Mouse (Mus musculus) embryonic facial prominence, embryonic 12.5 days (tissue): ENCODE results near the gene Rab11fip2. TPM values are rescaled to one million over a fixed set of nuclear protein-coding genes. Genes with fewer than 3 reads are reported as not detected.

Experiments
- ATAC-seq: fragments of 200-750 bp; cut with Nextera tagmentation; 2 replicates; pipeline ENCODE4 v1.8.0; 2017; ENCODE audit not compliant: insufficient number of reproducible peaks, insufficient read depth, low FRiP score, low TSS enrichment
- H3K27ac ChIP-seq: fragments of 300-500 bp; sonication (generic); 2 replicates; pipeline ENCODE4 v1.5.1; 2016; ENCODE audit warnings: mild to moderate bottlenecking
- H3K27me3 ChIP-seq: fragments of 300-500 bp; sonication (generic); 2 replicates; pipeline ENCODE4 v1.6.1; 2016; ENCODE audit warnings: mild to moderate bottlenecking, moderate library complexity
- H3K36me3 ChIP-seq: fragments of 300-500 bp; sonication (generic); 2 replicates; pipeline ENCODE4 v1.6.1; 2016; ENCODE audit warnings: mild to moderate bottlenecking
- H3K4me1 ChIP-seq: fragments of 300-500 bp; sonication (generic); 2 replicates; pipeline ENCODE4 v1.6.1; 2016
- H3K4me2 ChIP-seq: fragments of 300-500 bp; sonication (generic); replicated peaks from 2 replicates; pipeline ENCODE4 v1.6.1; 2016; ENCODE audit warnings: mild to moderate bottlenecking, moderate library complexity
- H3K4me3 ChIP-seq: fragments of 300-500 bp; sonication (generic); 2 replicates; pipeline ENCODE4 v1.5.1; 2016; ENCODE audit warnings: mild to moderate bottlenecking
- H3K9ac ChIP-seq: fragments of 300-500 bp; sonication (generic); 2 replicates; pipeline ENCODE4 v1.6.1; 2016; ENCODE audit warnings: mild to moderate bottlenecking, moderate library complexity
- H3K9me3 ChIP-seq: fragments of 300-500 bp; sonication (generic); 2 replicates; pipeline ENCODE4 v1.6.1; 2016; ENCODE audit warnings: mild to moderate bottlenecking, moderate library complexity
- whole genome bisulfite sequencing: fragments of 180-500 bp; shearing (Covaris S2); methylation state at CpG from one replicate; pipeline ENCODE4 v1.1.7; 2016; 5-methylcytosine and 5-hydroxymethylcytosine counted together
- polyA plus RNA-seq: library from polyadenylated mRNA; unstranded; fragments of >200 nt; fragmentation: Nextera tagmentation; extraction: Ambion mirVana; gene quantifications from 2 replicates; pipeline ENCODE4 v1.2.1, GENCODE M21; 2016

Rab11fip2 gene
- polyA plus RNA-seq, 1 experiment from 2014 or later = 5.5 TPM

DNA sequence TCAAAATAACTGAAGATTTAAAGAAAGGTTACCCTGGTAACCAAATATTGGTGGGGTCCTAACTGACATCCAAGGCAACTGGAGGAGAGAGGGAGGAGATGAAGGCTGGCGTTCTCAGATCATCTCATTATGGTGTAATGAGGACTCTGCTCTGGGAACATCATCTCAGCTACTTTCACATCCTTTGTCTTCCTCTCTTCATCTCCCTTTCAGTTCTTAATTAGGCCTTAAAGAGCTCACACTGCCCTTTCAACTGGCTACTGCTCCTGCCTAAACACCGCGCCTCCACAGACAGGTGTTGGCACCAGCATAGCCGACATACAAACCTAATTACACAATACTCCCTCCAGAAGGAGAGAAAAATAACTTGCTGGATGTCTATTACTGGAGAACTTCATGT is 31.9 kb downstream of the Rab11fip2 start:
- Histone ChIP-seq H3K9me3 (no peaks in the 10 kb centered on the region), H3K9ac (no peak overlapping the region), H3K4me2 (no peak overlapping the region), H3K27ac (no peak overlapping the region), H3K4me3 (no peak overlapping the region), H3K4me1 (0 out of 2 replicates have a peak, but pooled peaks cover 3% of the 10 kb centered on the region), H3K36me3 (peaks cover 12% of the 10 kb centered on the region), H3K27me3 (0 out of 2 replicates have a peak, but pooled peaks cover 8% of the 10 kb centered on the region)
- WGBS = 65% methylated on average over 4 of the region's 4 CpGs
- ATAC-seq = no peak

DNA sequence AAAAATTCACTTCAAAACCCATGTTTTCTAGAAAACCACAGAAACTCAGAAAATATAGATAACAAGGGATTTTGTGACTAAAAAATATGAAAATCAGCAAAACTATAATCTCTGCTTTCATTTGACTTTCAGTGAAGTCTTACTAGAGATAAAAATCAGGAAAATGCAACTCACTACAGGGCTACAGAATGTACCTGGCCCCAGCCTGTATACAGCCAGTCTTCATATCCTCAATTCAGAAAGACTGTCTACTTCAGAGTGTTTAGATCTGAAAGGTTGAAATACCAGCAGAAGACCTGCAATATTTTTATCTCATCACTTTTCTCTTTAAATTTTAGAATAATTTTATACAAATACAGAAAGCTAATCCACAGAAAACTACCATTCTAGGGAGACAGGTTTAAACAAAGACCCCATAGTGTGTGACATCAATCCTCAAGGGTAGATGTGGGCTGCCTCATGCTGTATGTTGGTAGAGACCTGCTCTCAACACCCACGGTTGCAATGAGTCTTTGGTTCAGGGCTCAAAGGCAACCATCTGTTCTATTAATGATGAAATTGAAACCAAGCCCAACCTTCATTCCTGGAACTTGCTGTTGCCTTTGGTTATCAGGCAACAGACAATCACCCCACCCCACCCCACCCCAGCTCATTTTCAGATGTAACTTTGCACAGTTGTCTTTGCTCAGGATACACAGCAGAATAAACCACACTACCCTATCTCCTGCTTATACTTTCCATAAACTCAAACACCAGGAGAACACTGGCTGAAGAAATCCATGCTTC is 38.0 kb downstream of the Rab11fip2 start:
- H3K27me3 ChIP-seq = no peaks in the 10 kb centered on the region
- H3K9me3 ChIP-seq = no peaks in the 10 kb centered on the region
- H3K4me1 ChIP-seq = no peaks in the 10 kb centered on the region
- WGBS = 58% methylated on average over 1 of the region's 1 CpGs
- peaks cover 14% of the 10 kb centered on the region for H3K36me3 ChIP-seq
- no peak overlapping the region for H3K27ac ChIP-seq
- no peak overlapping the region for H3K9ac ChIP-seq
- no peak for ATAC-seq
- no peak overlapping the region for H3K4me2 ChIP-seq
- no peak overlapping the region for H3K4me3 ChIP-seq

- no peak overlapping the region for H3K4me3 ChIP-seq
- H3K4me2 ChIP-seq = no peak overlapping the region
- no peaks in the 10 kb centered on the region for H3K9me3 ChIP-seq
- no peaks in the 10 kb centered on the region for H3K36me3 ChIP-seq
- no peaks in the 10 kb centered on the region for H3K4me1 ChIP-seq
- H3K27ac ChIP-seq = no peak overlapping the region
- H3K9ac ChIP-seq = no peak overlapping the region
- 83% methylated on average over 4 of the region's 4 CpGs for WGBS
- H3K27me3 ChIP-seq = no peaks in the 10 kb centered on the region
- no peak for ATAC-seq
These were observed 43.5 kb downstream of the Rab11fip2 start for GRCm38 (mm10) chr19:59899965-59900364.

GRCm38 (mm10) chr19:59898301-59898700 is 45.2 kb downstream of the Rab11fip2 start:
- Histone ChIP-seq H3K36me3 (no peaks in the 10 kb centered on the region), H3K9ac (no peak overlapping the region), H3K4me3 (no peak overlapping the region), H3K27ac (no peak overlapping the region), H3K4me1 (no peaks in the 10 kb centered on the region), H3K27me3 (no peaks in the 10 kb centered on the region), H3K4me2 (no peak overlapping the region), H3K9me3 (no peaks in the 10 kb centered on the region)
- no peak for ATAC-seq
- WGBS = 90% methylated on average over 4 of the region's 4 CpGs

DNA sequence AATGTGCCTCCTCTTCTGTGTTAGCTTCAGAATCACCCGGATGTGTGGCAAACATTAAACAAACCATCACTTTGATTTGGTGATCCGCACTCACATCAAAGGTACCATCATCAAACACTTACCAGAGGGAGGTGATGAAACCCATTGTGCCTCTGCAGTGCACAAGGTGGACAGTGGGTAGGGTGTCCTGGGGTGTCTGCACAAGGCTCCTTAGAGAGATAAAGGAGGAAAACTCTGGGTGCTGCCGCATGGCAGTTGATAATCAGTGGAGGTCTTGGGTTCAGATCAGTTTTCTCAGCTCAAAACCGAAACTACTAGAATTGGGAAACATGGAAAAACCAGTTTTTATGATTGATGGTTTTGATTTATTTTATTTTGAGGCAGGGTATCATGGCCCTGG is 54.1 kb downstream of the Rab11fip2 start:
- Histone ChIP-seq H3K9ac (no peak overlapping the region), H3K9me3 (no peaks in the 10 kb centered on the region), H3K36me3 (no peaks in the 10 kb centered on the region), H3K27me3 (no peaks in the 10 kb centered on the region), H3K4me1 (peaks cover 11% of the 10 kb centered on the region), H3K27ac (no peak overlapping the region), H3K4me2 (no peak overlapping the region), H3K4me3 (no peak overlapping the region)
- no peak for ATAC-seq
- WGBS = 86% methylated on average over 4 of the region's 4 CpGs

DNA sequence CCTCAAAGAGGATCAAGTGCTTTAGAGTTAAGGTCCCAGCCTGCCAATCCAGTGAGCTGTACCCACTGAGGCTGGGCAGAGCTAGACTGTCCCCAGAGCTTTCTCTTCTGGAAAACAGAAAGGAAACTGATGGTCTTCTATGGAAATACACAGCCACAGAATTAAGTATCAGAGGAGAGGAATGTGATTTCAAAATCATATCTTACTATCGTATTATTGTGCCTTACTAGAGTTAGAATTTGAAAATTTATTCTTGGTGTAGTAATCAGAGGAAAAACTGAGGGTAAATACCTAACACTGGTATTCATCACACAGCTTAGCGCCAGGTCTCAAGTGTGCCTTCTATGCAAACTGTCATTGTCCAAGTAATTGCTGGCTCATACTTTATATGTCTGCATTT is 54.6 kb downstream of the Rab11fip2 start:
- no peak overlapping the region for H3K4me3 ChIP-seq
- no peak for ATAC-seq
- H3K4me1 ChIP-seq = peaks cover 11% of the 10 kb centered on the region
- 86% methylated on average over 2 of the region's 2 CpGs for WGBS
- no peaks in the 10 kb centered on the region for H3K27me3 ChIP-seq
- no peaks in the 10 kb centered on the region for H3K36me3 ChIP-seq
- H3K9ac ChIP-seq = no peak overlapping the region
- no peak overlapping the region for H3K27ac ChIP-seq
- no peak overlapping the region for H3K4me2 ChIP-seq
- H3K9me3 ChIP-seq = no peaks in the 10 kb centered on the region

- Histone ChIP-seq H3K9ac (no peak overlapping the region), H3K27ac (no peak overlapping the region), H3K4me3 (no peak overlapping the region), H3K9me3 (no peaks in the 10 kb centered on the region), H3K4me2 (no peak overlapping the region), H3K36me3 (no peaks in the 10 kb centered on the region), H3K4me1 (peaks cover 11% of the 10 kb centered on the region), H3K27me3 (no peaks in the 10 kb centered on the region)
- no peak for ATAC-seq
- WGBS = 22% methylated on average over 2 of the region's 2 CpGs
These were observed 55.6 kb downstream of the Rab11fip2 start for GRCm38 (mm10) chr19:59887866-59888265.

- Histone ChIP-seq H3K9ac (no peak overlapping the region), H3K27me3 (no peaks in the 10 kb centered on the region), H3K4me1 (peaks cover 11% of the 10 kb centered on the region), H3K27ac (no peak overlapping the region), H3K4me3 (no peak overlapping the region), H3K36me3 (no peaks in the 10 kb centered on the region), H3K4me2 (no peak overlapping the region), H3K9me3 (no peaks in the 10 kb centered on the region)
- ATAC-seq = no peak
- WGBS = 70% methylated on average over 2 of the region's 2 CpGs
These were observed 58.2 kb downstream of the Rab11fip2 start for GRCm38 (mm10) chr19:59885301-59885700.

GRCm38 (mm10) chr19:59877238-59877637 is 66.2 kb downstream of the Rab11fip2 start:
- H3K9me3 ChIP-seq = no peaks in the 10 kb centered on the region
- no peaks in the 10 kb centered on the region for H3K4me1 ChIP-seq
- 79% methylated on average over 2 of the region's 2 CpGs for WGBS
- H3K9ac ChIP-seq = no peak overlapping the region
- ATAC-seq = no peak
- no peaks in the 10 kb centered on the region for H3K36me3 ChIP-seq
- H3K4me3 ChIP-seq = no peak overlapping the region
- H3K27me3 ChIP-seq = no peaks in the 10 kb centered on the region
- no peak overlapping the region for H3K4me2 ChIP-seq
- no peak overlapping the region for H3K27ac ChIP-seq

- Histone ChIP-seq H3K4me1 (0 out of 2 replicates have a peak, but pooled peaks cover 3% of the 10 kb centered on the region), H3K27ac (no peak overlapping the region), H3K27me3 (no peaks in the 10 kb centered on the region), H3K4me3 (no peak overlapping the region), H3K36me3 (no peaks in the 10 kb centered on the region), H3K9ac (no peak overlapping the region), H3K9me3 (no peaks in the 10 kb centered on the region), H3K4me2 (no peak overlapping the region)
- 69% methylated on average over 9 of the region's 9 CpGs for WGBS
- peak; percentile 79; the same call in 1 of the 2 replicates for ATAC-seq
These were observed 76.8 kb downstream of the Rab11fip2 start for GRCm38 (mm10) chr19:59866666-59867065.

GRCm38 (mm10) chr19:59862423-59862822 is 81.0 kb downstream of the Rab11fip2 start:
- Histone ChIP-seq H3K36me3 (no peaks in the 10 kb centered on the region), H3K9me3 (no peaks in the 10 kb centered on the region), H3K4me2 (no peak overlapping the region), H3K27me3 (no peaks in the 10 kb centered on the region), H3K4me3 (no peak overlapping the region), H3K9ac (no peak overlapping the region), H3K4me1 (0 out of 2 replicates have a peak, but pooled peaks cover 3% of the 10 kb centered on the region), H3K27ac (no peak overlapping the region)
- ATAC-seq = no peak

DNA sequence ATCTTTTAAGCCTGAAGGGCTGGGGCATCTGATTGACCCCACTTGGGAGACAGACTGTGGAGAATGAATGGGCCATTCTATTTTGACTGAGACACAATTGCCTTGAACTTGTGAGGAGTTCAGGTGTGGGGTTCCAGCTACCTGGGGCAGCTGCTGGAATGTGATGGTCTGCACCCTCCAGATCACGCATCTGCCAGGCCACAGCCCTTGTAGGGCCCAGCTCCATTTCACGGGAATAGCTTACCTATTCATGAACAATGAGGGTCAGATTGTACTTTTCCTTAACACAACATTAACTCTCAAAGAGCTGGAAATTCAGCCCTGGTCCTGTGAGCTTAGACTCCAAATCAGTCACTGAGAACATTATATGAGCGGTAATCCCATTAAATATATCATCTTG is 82.7 kb downstream of the Rab11fip2 start:
- H3K27me3 ChIP-seq = no peaks in the 10 kb centered on the region
- H3K4me1 ChIP-seq = no peaks in the 10 kb centered on the region
- no peak overlapping the region for H3K4me2 ChIP-seq
- H3K36me3 ChIP-seq = no peaks in the 10 kb centered on the region
- ATAC-seq = no peak
- no peak overlapping the region for H3K27ac ChIP-seq
- 58% methylated on average over 3 of the region's 3 CpGs for WGBS
- no peak overlapping the region for H3K4me3 ChIP-seq
- H3K9ac ChIP-seq = no peak overlapping the region
- no peaks in the 10 kb centered on the region for H3K9me3 ChIP-seq
